In the genomic region with DNA sequence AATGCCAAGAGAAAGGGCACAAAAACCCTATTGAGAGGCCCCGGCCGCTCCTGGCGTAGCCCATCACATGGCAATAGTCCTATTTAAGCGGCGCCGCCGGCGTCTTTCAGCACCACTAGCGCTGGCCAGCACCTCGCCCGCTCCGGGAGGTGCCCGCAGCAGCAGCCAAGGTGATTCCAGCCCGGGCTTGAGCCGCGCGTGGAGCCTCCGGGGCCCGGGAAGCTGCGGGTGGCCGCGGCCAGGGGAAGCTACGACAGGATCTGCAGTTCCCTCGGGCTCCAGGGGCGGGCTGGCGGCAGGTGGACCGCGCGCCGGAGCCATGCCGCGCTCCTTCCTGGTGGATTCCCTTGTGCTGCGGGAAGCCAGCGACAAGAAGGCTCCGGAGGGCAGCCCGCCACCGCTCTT, we compare ENCODE assay signal across 8 mouse cellular contexts. TPM values are rescaled to one million over a fixed set of nuclear protein-coding genes. Genes with fewer than 3 reads are reported as not detected.
DNase-seq lines count a peak whose midpoint lies in the region; ATAC-seq and TF ChIP-seq lines count a peak whose summit lies in the region.

A gene (plus strand): TSS at position 126 of the 405 bp plus-strand sequence.

- H3K4me2 ChIP-seq in heart, embryonic 12.5 days = peak within 1 kb of the TSS; percentile 73
- peak within 1 kb of the TSS; percentile 37 for H3K4me2 ChIP-seq in kidney, embryonic 14.5 days (replicated peaks; ENCODE audit: low read depth, low read length)
- peak within 1 kb of the TSS; percentile 45 for H3K4me2 ChIP-seq in liver, embryonic 13.5 days
- H3K4me2 ChIP-seq in myocyte (ENCODE audit: low read depth) = peak within 1 kb of the TSS; percentile 53

- no peak within 1 kb of the TSS for H3K27ac ChIP-seq in heart, embryonic 12.5 days (ENCODE audit: poor library complexity, severe bottlenecking)
- no peak within 1 kb of the TSS for H3K27ac ChIP-seq in kidney, embryonic 14.5 days (ENCODE audit: low read depth, low read length)
- no peak within 1 kb of the TSS for H3K27ac ChIP-seq in liver, embryonic 13.5 days

- WGBS in heart, embryonic 12.5 days = under 1% methylated on average over 37 of the region's 37 CpGs
- WGBS in kidney, embryonic 14.5 days = 0% methylated on average over 34 of the region's 37 CpGs
- WGBS in liver, embryonic 13.5 days (ENCODE audit: insufficient replicate concordance) = under 1% methylated on average over 37 of the region's 37 CpGs

- H3K4me1 ChIP-seq in heart, embryonic 12.5 days (replicated peaks) = peaks cover 33% of the 10 kb centered on the region
- peaks cover 8% of the 10 kb centered on the region for H3K4me1 ChIP-seq in kidney, embryonic 14.5 days (ENCODE audit: control insufficient read depth, insufficient read depth, low read length)
- H3K4me1 ChIP-seq in liver, embryonic 13.5 days (replicated peaks) = peaks cover 19% of the 10 kb centered on the region

- DNase-seq in CD4-positive helper T cell, adult 2 months (ENCODE audit: low read depth, low spot score) = peak; percentile 58
- DNase-seq in adrenal gland, adult (ENCODE audit: inconsistent age in 2 of 2, low spot score in 1 of 2) = peak; percentile 75 to 88
- peak; percentile 88 for DNase-seq in embryo, embryonic 11 days
- peak; percentile 13 for DNase-seq in liver, embryonic 13.5 days
- DNase-seq in urinary bladder, adult 2 months (ENCODE audit: low spot score) = peak; percentile 49

- ATAC-seq in heart, embryonic 12.5 days (ENCODE audit: insufficient number of reproducible peaks, low FRiP score) = peak; percentile 75
- ATAC-seq in kidney, embryonic 14.5 days (ENCODE audit: low FRiP score, low TSS enrichment) = peak; percentile 80
- no peak for ATAC-seq in liver, embryonic 13.5 days (ENCODE audit: low read depth)

- peaks cover 92% of the 10 kb centered on the region for H3K27me3 ChIP-seq in heart, embryonic 12.5 days (replicated peaks)
- H3K27me3 ChIP-seq in kidney, embryonic 14.5 days (ENCODE audit: control insufficient read depth, insufficient read depth, low read length) = peaks cover 97% of the 10 kb centered on the region
- peaks cover 92% of the 10 kb centered on the region for H3K27me3 ChIP-seq in liver, embryonic 13.5 days
- peaks cover 70% of the 10 kb centered on the region for H3K27me3 ChIP-seq in myocyte (ENCODE audit: control insufficient read depth, insufficient read depth, insufficient read length)

- peaks cover 2% of the 10 kb centered on the region for H3K9me3 ChIP-seq in heart, embryonic 12.5 days (replicated peaks)
- H3K9me3 ChIP-seq in kidney, embryonic 14.5 days (ENCODE audit: control insufficient read depth, low read length) = no peaks in the 10 kb centered on the region
- no peaks in the 10 kb centered on the region for H3K9me3 ChIP-seq in liver, embryonic 13.5 days (replicated peaks)

- H3K36me3 ChIP-seq in heart, embryonic 12.5 days = no peaks in the 10 kb centered on the region
- H3K36me3 ChIP-seq in kidney, embryonic 14.5 days (ENCODE audit: control insufficient read depth, insufficient read depth, low read length) = no peaks in the 10 kb centered on the region
- H3K36me3 ChIP-seq in liver, embryonic 13.5 days = no peaks in the 10 kb centered on the region
- H3K36me3 ChIP-seq in myocyte (ENCODE audit: control insufficient read depth, insufficient read depth) = no peaks in the 10 kb centered on the region

- no peak within 1 kb of the TSS for H3K9ac ChIP-seq in heart, embryonic 12.5 days
- no peak within 1 kb of the TSS for H3K9ac ChIP-seq in kidney, embryonic 14.5 days (ENCODE audit: low read depth, low read length)
- no peak within 1 kb of the TSS for H3K9ac ChIP-seq in liver, embryonic 13.5 days

- peak within 1 kb of the TSS; percentile 44 for H3K4me3 ChIP-seq in heart, embryonic 12.5 days
- peak within 1 kb of the TSS; percentile 28 for H3K4me3 ChIP-seq in kidney, embryonic 14.5 days (ENCODE audit: low read length)
- H3K4me3 ChIP-seq in liver, embryonic 13.5 days (replicated peaks) = peak within 1 kb of the TSS; percentile 35
- no peak within 1 kb of the TSS for H3K4me3 ChIP-seq in myocyte

- H3K79me2 ChIP-seq in myocyte (ENCODE audit: control insufficient read depth, insufficient read depth) = no peaks in the 10 kb centered on the region

- TF ChIP-seq POLR2A in myocyte (IDR thresholded peaks at IDR 0.05; ENCODE audit: insufficient read length, low read depth) = no peak

- no peak within 1 kb of the TSS for H3ac ChIP-seq in myocyte (ENCODE audit: control insufficient read depth, insufficient read length)

TF ChIP-seq in myocyte, 11 proteins besides CTCF, POLR2A, EP300 and RAD21:
- TF ChIP-seq CEBPB (IDR thresholded peaks at IDR 0.05; ENCODE audit: insufficient read depth, poor library complexity, severe bottlenecking) (no peak), MYOG (IDR thresholded peaks at IDR 0.05; ENCODE audit: control insufficient read depth in 1 of 3, insufficient read depth in 1 of 3, insufficient read length in 2 of 3, low read depth in 2 of 3) (no peak), TCF3 (IDR thresholded peaks at IDR 0.05; ENCODE audit: insufficient read length, low read depth) (no peak), MAX (IDR thresholded peaks at IDR 0.05; ENCODE audit: low read depth) (no peak), REST (IDR thresholded peaks at IDR 0.05; ENCODE audit: insufficient read depth, insufficient read length) (peak; percentile 74), USF1 (IDR thresholded peaks at IDR 0.05; ENCODE audit: low read depth) (no peak), TCF12 (IDR thresholded peaks at IDR 0.05; ENCODE audit: insufficient read depth, poor library complexity, severe bottlenecking) (no peak)

RNA-seq across cellular contexts. Expression of the gene that starts here (rescaled TPM):
- not detected in 2 replicates for polyA plus RNA-seq in heart, embryonic 12.5 days (2016; fragmentation: Nextera tagmentation; extraction: Ambion mirVana)
- polyA plus RNA-seq in kidney, embryonic 14.5 days (2014; fragmentation: Nextera tagmentation; extraction: Ambion mirVana) = not detected in 2 replicates
- polyA plus RNA-seq in liver, embryonic 13.5 days (2015; fragmentation: Nextera tagmentation; extraction: Ambion mirVana) = not detected in 2 replicates
- polyA plus RNA-seq in myocyte (2012; fragmentation: generic; extraction: Trizol) = not detected
- polyA plus RNA-seq in urinary bladder, adult 2 months (2012; rRNA removed) = not detected in 2 replicates

Comparison
In these comparisons a context has a peak if more than half of its experiments do, and no peak if none do; other contexts are left out.
1. Peak in ATAC-seq, H3K4me3 ChIP-seq and H3K4me2 ChIP-seq in heart, embryonic 12.5 days; RNA of the gene not detected or under 1 TPM.
2. Peak in ATAC-seq, H3K4me3 ChIP-seq and H3K4me2 ChIP-seq in kidney, embryonic 14.5 days; RNA of the gene not detected or under 1 TPM.
3. Peak in DNase-seq, H3K4me3 ChIP-seq and H3K4me2 ChIP-seq in liver, embryonic 13.5 days; RNA of the gene not detected or under 1 TPM.
4. Peak in DNase-seq in urinary bladder, adult 2 months; RNA of the gene not detected or under 1 TPM.
5. DNase-seq: peak in every context shown above with its lines; median percentile 88 in embryo, embryonic 11 days; 82 in adrenal gland, adult; 58 in CD4-positive helper T cell, adult 2 months; 49 in urinary bladder, adult 2 months; 13 in liver, embryonic 13.5 days.